Mouse (Mus musculus): ENCODE measurements around the gene Ints12. TPM values are rescaled to one million over a fixed set of nuclear protein-coding genes. Genes with fewer than 3 reads are reported as not detected.

Ints12 gene
- polyA plus RNA-seq, 2 experiments: 15.2 to 21.9 TPM

DNA sequence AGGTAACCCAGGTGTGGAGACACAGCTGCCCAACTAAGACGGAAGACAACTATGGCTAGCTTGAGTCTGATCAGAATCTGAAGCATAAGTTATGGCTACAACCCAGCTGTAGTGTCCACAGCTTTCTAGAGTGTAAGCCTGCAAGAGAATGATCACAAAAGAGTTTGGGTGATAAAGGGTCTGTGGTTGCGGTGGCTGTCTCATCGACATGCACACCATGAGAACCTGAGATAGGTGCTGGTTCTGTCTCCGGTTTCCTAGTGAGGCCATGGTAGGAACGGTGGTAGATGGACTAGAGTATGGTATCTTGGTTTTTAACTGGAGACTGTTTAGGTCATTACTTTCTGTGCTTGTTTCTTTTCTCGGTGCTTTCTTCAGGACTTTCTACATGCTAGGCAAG lies 6.3 kb downstream of the Ints12 start:
- Histone ChIP-seq H3K9ac (ENCODE audit: low read depth, low read length, severe bottlenecking) (no peak overlapping the region), H3K4me1 (ENCODE audit: control insufficient read depth, insufficient read depth, low read length) (no peaks in the 10 kb centered on the region), H3K9me3 (ENCODE audit: control insufficient read depth, low read length) (no peaks in the 10 kb centered on the region), H3K27me3 (ENCODE audit: control insufficient read depth, insufficient read depth, low read length) (no peaks in the 10 kb centered on the region), H3K27ac (replicated peaks; ENCODE audit: low read depth, low read length) (no peak overlapping the region), H3K36me3 (ENCODE audit: control insufficient read depth, insufficient read depth, low read length) (peaks cover 47% of the 10 kb centered on the region), H3K4me2 (replicated peaks; ENCODE audit: low read depth, low read length, severe bottlenecking) (no peak overlapping the region), H3K4me3 (replicated peaks; ENCODE audit: low read length) (no peak overlapping the region)
- 94% methylated on average over 6 of the region's 6 CpGs for WGBS
- DNase-seq (ENCODE audit: low spot score) (no peak), ATAC-seq (ENCODE audit: low FRiP score, low read depth) (no peak)
- no peak for TF ChIP-seq POLR2A (IDR thresholded peaks at IDR 0.05; ENCODE audit: borderline replicate concordance, extremely low read depth, insufficient read depth, insufficient read length)

DNA sequence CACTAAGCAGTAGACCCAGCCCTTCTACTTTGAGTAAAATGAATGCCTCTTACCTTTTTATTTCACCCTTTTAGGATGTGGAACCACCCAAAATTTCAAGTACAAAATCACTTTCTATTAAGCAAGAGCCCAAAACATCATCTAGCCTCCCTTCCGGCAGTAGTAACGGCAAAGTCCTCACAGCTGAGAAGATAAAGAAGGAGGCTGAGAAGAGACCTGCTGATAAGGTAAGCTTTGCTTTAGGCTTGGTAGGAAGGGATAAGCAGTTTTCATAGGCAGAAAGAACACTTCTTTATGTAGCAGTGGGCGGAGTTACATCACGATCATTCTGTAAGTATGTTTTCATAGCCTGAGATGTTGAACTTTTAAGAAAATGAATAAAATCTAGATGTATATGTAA lies 6.7 kb downstream of the Ints12 start:
- Histone ChIP-seq H3K36me3 (ENCODE audit: control insufficient read depth, insufficient read depth, low read length) (peaks cover 48% of the 10 kb centered on the region), H3K27ac (replicated peaks; ENCODE audit: low read depth, low read length) (no peak overlapping the region), H3K9ac (ENCODE audit: low read depth, low read length, severe bottlenecking) (no peak overlapping the region), H3K27me3 (ENCODE audit: control insufficient read depth, insufficient read depth, low read length) (no peaks in the 10 kb centered on the region), H3K4me3 (replicated peaks; ENCODE audit: low read length) (no peak overlapping the region), H3K9me3 (ENCODE audit: control insufficient read depth, low read length) (no peaks in the 10 kb centered on the region), H3K4me1 (ENCODE audit: control insufficient read depth, insufficient read depth, low read length) (no peaks in the 10 kb centered on the region), H3K4me2 (replicated peaks; ENCODE audit: low read depth, low read length, severe bottlenecking) (no peak overlapping the region)
- WGBS: 96% methylated on average over 4 of the region's 4 CpGs
- DNase-seq (ENCODE audit: low spot score): no peak
- no peak for TF ChIP-seq POLR2A (IDR thresholded peaks at IDR 0.05; ENCODE audit: borderline replicate concordance, extremely low read depth, insufficient read depth, insufficient read length)
- no peak for ATAC-seq (ENCODE audit: low FRiP score, low read depth)

GRCm38 (mm10) chr3:133098909-133099308 lies 7.3 kb downstream of the Ints12 start:
- Histone ChIP-seq H3K36me3 (ENCODE audit: control insufficient read depth, insufficient read depth, low read length) (peaks cover 54% of the 10 kb centered on the region), H3K4me3 (replicated peaks; ENCODE audit: low read length) (no peak overlapping the region), H3K4me2 (replicated peaks; ENCODE audit: low read depth, low read length, severe bottlenecking) (no peak overlapping the region), H3K4me1 (ENCODE audit: control insufficient read depth, insufficient read depth, low read length) (no peaks in the 10 kb centered on the region), H3K27me3 (ENCODE audit: control insufficient read depth, insufficient read depth, low read length) (no peaks in the 10 kb centered on the region), H3K27ac (replicated peaks; ENCODE audit: low read depth, low read length) (no peak overlapping the region), H3K9ac (ENCODE audit: low read depth, low read length, severe bottlenecking) (no peak overlapping the region), H3K9me3 (ENCODE audit: control insufficient read depth, low read length) (no peaks in the 10 kb centered on the region)
- ATAC-seq (ENCODE audit: low FRiP score, low read depth) (no peak), DNase-seq (ENCODE audit: low spot score) (no peak)
- 91% methylated on average over 2 of the region's 2 CpGs for WGBS
- TF ChIP-seq POLR2A (IDR thresholded peaks at IDR 0.05; ENCODE audit: borderline replicate concordance, extremely low read depth, insufficient read depth, insufficient read length): no peak

DNA sequence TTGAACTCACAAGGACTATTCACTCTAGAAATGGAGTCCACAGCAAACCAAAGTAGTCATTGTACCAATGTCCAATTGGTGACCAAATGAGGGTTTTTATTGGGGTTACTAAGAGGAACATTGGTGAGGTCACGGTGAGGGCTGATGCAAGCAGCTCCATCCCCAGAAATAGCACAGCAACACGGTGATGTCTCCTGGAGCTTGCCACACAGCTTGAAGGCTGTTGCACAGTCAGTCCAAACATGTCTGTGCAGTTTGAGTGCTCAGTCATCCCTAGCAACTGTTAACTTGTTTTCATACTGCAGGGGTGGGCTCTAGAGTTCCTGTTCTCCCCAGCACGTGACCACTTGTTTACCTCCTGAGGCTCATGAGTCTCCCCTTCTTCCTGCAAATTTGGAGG lies 12.1 kb downstream of the Ints12 start:
- H3K27ac ChIP-seq (replicated peaks; ENCODE audit: low read depth, low read length): no peak overlapping the region
- no peak overlapping the region for H3K4me3 ChIP-seq (replicated peaks; ENCODE audit: low read length)
- H3K4me2 ChIP-seq (replicated peaks; ENCODE audit: low read depth, low read length, severe bottlenecking): no peak overlapping the region
- TF ChIP-seq POLR2A (IDR thresholded peaks at IDR 0.05; ENCODE audit: borderline replicate concordance, extremely low read depth, insufficient read depth, insufficient read length): no peak
- H3K9me3 ChIP-seq (ENCODE audit: control insufficient read depth, low read length): no peaks in the 10 kb centered on the region
- DNase-seq (ENCODE audit: low spot score): no peak
- 85% methylated on average over 3 of the region's 3 CpGs for WGBS
- H3K9ac ChIP-seq (ENCODE audit: low read depth, low read length, severe bottlenecking): no peak overlapping the region
- no peaks in the 10 kb centered on the region for H3K27me3 ChIP-seq (ENCODE audit: control insufficient read depth, insufficient read depth, low read length)
- H3K4me1 ChIP-seq (ENCODE audit: control insufficient read depth, insufficient read depth, low read length): no peaks in the 10 kb centered on the region
- no peak for ATAC-seq (ENCODE audit: low FRiP score, low read depth)
- peaks cover 71% of the 10 kb centered on the region for H3K36me3 ChIP-seq (ENCODE audit: control insufficient read depth, insufficient read depth, low read length)

- no peak for TF ChIP-seq POLR2A (IDR thresholded peaks at IDR 0.05; ENCODE audit: borderline replicate concordance, extremely low read depth, insufficient read depth, insufficient read length)
- Histone ChIP-seq H3K36me3 (ENCODE audit: control insufficient read depth, insufficient read depth, low read length) (peaks cover 72% of the 10 kb centered on the region), H3K27me3 (ENCODE audit: control insufficient read depth, insufficient read depth, low read length) (no peaks in the 10 kb centered on the region), H3K4me1 (ENCODE audit: control insufficient read depth, insufficient read depth, low read length) (no peaks in the 10 kb centered on the region), H3K4me2 (replicated peaks; ENCODE audit: low read depth, low read length, severe bottlenecking) (no peak overlapping the region), H3K9ac (ENCODE audit: low read depth, low read length, severe bottlenecking) (no peak overlapping the region), H3K27ac (replicated peaks; ENCODE audit: low read depth, low read length) (no peak overlapping the region), H3K4me3 (replicated peaks; ENCODE audit: low read length) (no peak overlapping the region), H3K9me3 (ENCODE audit: control insufficient read depth, low read length) (no peaks in the 10 kb centered on the region)
- 95% methylated on average over 3 of the region's 3 CpGs for WGBS
- no peak for ATAC-seq (ENCODE audit: low FRiP score, low read depth)
- no peak for DNase-seq (ENCODE audit: low spot score)
Measured at GRCm38 (mm10) chr3:133104436-133104835, 12.8 kb downstream of the Ints12 start.

DNA sequence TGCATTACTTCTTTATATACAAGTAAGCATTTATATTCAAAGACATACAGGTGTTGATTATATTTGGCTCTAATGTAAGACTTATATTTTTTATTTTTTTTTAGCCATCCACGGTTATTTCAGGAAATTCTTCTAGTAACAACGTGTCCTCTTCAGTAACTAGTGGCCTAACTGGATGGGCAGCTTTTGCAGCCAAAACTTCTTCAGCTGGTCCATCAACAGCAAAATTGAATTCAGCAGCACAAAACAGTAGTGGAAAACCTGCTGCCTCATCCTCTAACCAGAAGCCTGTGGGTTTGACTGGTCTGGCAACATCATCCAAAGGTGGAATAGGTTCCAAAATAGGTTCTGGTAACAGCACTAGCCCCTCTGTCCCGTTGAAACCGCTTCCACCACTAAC lies 17.1 kb downstream of the Ints12 start:
- H3K9me3 ChIP-seq (ENCODE audit: control insufficient read depth, low read length): no peaks in the 10 kb centered on the region
- no peak for TF ChIP-seq POLR2A (IDR thresholded peaks at IDR 0.05; ENCODE audit: borderline replicate concordance, extremely low read depth, insufficient read depth, insufficient read length)
- H3K4me3 ChIP-seq (replicated peaks; ENCODE audit: low read length): no peak overlapping the region
- no peaks in the 10 kb centered on the region for H3K4me1 ChIP-seq (ENCODE audit: control insufficient read depth, insufficient read depth, low read length)
- no peak overlapping the region for H3K27ac ChIP-seq (replicated peaks; ENCODE audit: low read depth, low read length)
- DNase-seq (ENCODE audit: low spot score) (no peak), ATAC-seq (ENCODE audit: low FRiP score, low read depth) (no peak)
- H3K9ac ChIP-seq (ENCODE audit: low read depth, low read length, severe bottlenecking): no peak overlapping the region
- peaks cover 50% of the 10 kb centered on the region for H3K36me3 ChIP-seq (ENCODE audit: control insufficient read depth, insufficient read depth, low read length)
- no peak overlapping the region for H3K4me2 ChIP-seq (replicated peaks; ENCODE audit: low read depth, low read length, severe bottlenecking)
- H3K27me3 ChIP-seq (ENCODE audit: control insufficient read depth, insufficient read depth, low read length): no peaks in the 10 kb centered on the region
- WGBS: 87% methylated on average over 4 of the region's 4 CpGs

Data from limb, embryonic 14.5 days (tissue).